Mouse (Mus musculus): ENCODE measurements around the gene C77080. TPM values are rescaled to one million over a fixed set of nuclear protein-coding genes. Genes with fewer than 3 reads are reported as not detected.
A peak's percentile ranks its signal among the peaks of the same experiment; 100 is the strongest.

Gene C77080
- polyA plus RNA-seq, 1 experiment, result 1.9 TPM

- H3K4me1 ChIP-seq (ENCODE audit: control insufficient read depth, insufficient read depth, low read length), result no peaks in the 10 kb centered on the region
- no peak overlapping the region for H3K4me3 ChIP-seq (replicated peaks; ENCODE audit: control insufficient read depth, low read depth, low read length)
- TF ChIP-seq CTCF (IDR thresholded peaks at IDR 0.05; ENCODE audit: control insufficient read depth, insufficient read depth, low read length) (no peak), POLR2A (IDR thresholded peaks at IDR 0.05; ENCODE audit: borderline replicate concordance, control insufficient read depth, low read depth, low read length) (peak; percentile 6; the same call in 1 of the 2 replicates)
- no peak overlapping the region for H3K27ac ChIP-seq (ENCODE audit: control insufficient read depth, insufficient read depth, low read depth, low read length, poor library complexity)
- 84% methylated on average over 16 of the region's 16 CpGs for WGBS
Measured at GRCm38 (mm10) chr4:129293702-129294101, 32.5 kb upstream of the C77080 start.

- H3K4me1 ChIP-seq (ENCODE audit: control insufficient read depth, insufficient read depth, low read length), result no peaks in the 10 kb centered on the region
- 57% methylated on average over 7 of the region's 7 CpGs for WGBS
- TF ChIP-seq CTCF (IDR thresholded peaks at IDR 0.05; ENCODE audit: control insufficient read depth, insufficient read depth, low read length) (no peak), POLR2A (IDR thresholded peaks at IDR 0.05; ENCODE audit: borderline replicate concordance, control insufficient read depth, low read depth, low read length) (no peak)
- H3K4me3 ChIP-seq (replicated peaks; ENCODE audit: control insufficient read depth, low read depth, low read length), result no peak overlapping the region
- no peak overlapping the region for H3K27ac ChIP-seq (ENCODE audit: control insufficient read depth, insufficient read depth, low read depth, low read length, poor library complexity)
Measured at GRCm38 (mm10) chr4:129292831-129293230, 31.6 kb upstream of the C77080 start.

- H3K4me3 ChIP-seq (replicated peaks; ENCODE audit: control insufficient read depth, low read depth, low read length), result no peak overlapping the region
- H3K4me1 ChIP-seq (ENCODE audit: control insufficient read depth, insufficient read depth, low read length), result no peaks in the 10 kb centered on the region; the same call in 1 of the 2 replicates
- no peak overlapping the region for H3K27ac ChIP-seq (ENCODE audit: control insufficient read depth, insufficient read depth, low read depth, low read length, poor library complexity)
- no peak for TF ChIP-seq POLR2A (IDR thresholded peaks at IDR 0.05; ENCODE audit: borderline replicate concordance, control insufficient read depth, low read depth, low read length)
- whole genome bisulfite sequencing, result 87% methylated on average over 8 of the region's 8 CpGs
Measured at GRCm38 (mm10) chr4:129289671-129290070, 28.5 kb upstream of the C77080 start.

- Histone ChIP-seq H3K4me3 (replicated peaks; ENCODE audit: control insufficient read depth, low read depth, low read length) (no peak overlapping the region), H3K27ac (ENCODE audit: control insufficient read depth, insufficient read depth, low read depth, low read length, poor library complexity) (no peak overlapping the region), H3K4me1 (ENCODE audit: control insufficient read depth, insufficient read depth, low read length) (no peaks in the 10 kb centered on the region; the same call in 1 of the 2 replicates)
- TF ChIP-seq POLR2A (IDR thresholded peaks at IDR 0.05; ENCODE audit: borderline replicate concordance, control insufficient read depth, low read depth, low read length) (no peak), CTCF (IDR thresholded peaks at IDR 0.05; ENCODE audit: control insufficient read depth, insufficient read depth, low read length) (no peak)
- 53% methylated on average over 3 of the region's 3 CpGs for WGBS
Measured at GRCm38 (mm10) chr4:129288067-129288466, 26.9 kb upstream of the C77080 start.

- no peak within 1 kb of the TSS for H3K4me3 ChIP-seq (replicated peaks; ENCODE audit: control insufficient read depth, low read depth, low read length)
- TF ChIP-seq POLR2A (IDR thresholded peaks at IDR 0.05; ENCODE audit: borderline replicate concordance, control insufficient read depth, low read depth, low read length), result no peak
- no peak for TF ChIP-seq CTCF (IDR thresholded peaks at IDR 0.05; ENCODE audit: control insufficient read depth, insufficient read depth, low read length)
- 2% methylated on average over 53 of the region's 53 CpGs for WGBS
- no peaks in the 10 kb centered on the region; the same call in 1 of the 2 replicates for H3K4me1 ChIP-seq (ENCODE audit: control insufficient read depth, insufficient read depth, low read length)
- no peak within 1 kb of the TSS for H3K27ac ChIP-seq (ENCODE audit: control insufficient read depth, insufficient read depth, low read depth, low read length, poor library complexity)
Measured at GRCm38 (mm10) chr4:129287472-129287981, 26.3 kb upstream of the C77080 start, which contains the start of gene Sync. TSS of gene Sync (plus strand) at chr4:129287617.

GRCm38 (mm10) chr4:129286683-129287471, 25.7 kb upstream of the C77080 start:
- no peak overlapping the region for H3K4me3 ChIP-seq (replicated peaks; ENCODE audit: control insufficient read depth, low read depth, low read length)
- H3K27ac ChIP-seq (ENCODE audit: control insufficient read depth, insufficient read depth, low read depth, low read length, poor library complexity), result no peak overlapping the region
- no peak for TF ChIP-seq CTCF (IDR thresholded peaks at IDR 0.05; ENCODE audit: control insufficient read depth, insufficient read depth, low read length)
- TF ChIP-seq POLR2A (IDR thresholded peaks at IDR 0.05; ENCODE audit: borderline replicate concordance, control insufficient read depth, low read depth, low read length), result no peak
- 4% methylated on average over 28 of the region's 28 CpGs for WGBS
- no peaks in the 10 kb centered on the region; the same call in 1 of the 2 replicates for H3K4me1 ChIP-seq (ENCODE audit: control insufficient read depth, insufficient read depth, low read length)

GRCm38 (mm10) chr4:129286001-129286682, 24.9 kb upstream of the C77080 start:
- Histone ChIP-seq H3K4me3 (replicated peaks; ENCODE audit: control insufficient read depth, low read depth, low read length) (no peak overlapping the region), H3K27ac (ENCODE audit: control insufficient read depth, insufficient read depth, low read depth, low read length, poor library complexity) (no peak overlapping the region), H3K4me1 (ENCODE audit: control insufficient read depth, insufficient read depth, low read length) (no peaks in the 10 kb centered on the region; the same call in 1 of the 2 replicates)
- WGBS, result 42% methylated on average over 5 of the region's 5 CpGs
- TF ChIP-seq CTCF (IDR thresholded peaks at IDR 0.05; ENCODE audit: control insufficient read depth, insufficient read depth, low read length) (no peak), POLR2A (IDR thresholded peaks at IDR 0.05; ENCODE audit: borderline replicate concordance, control insufficient read depth, low read depth, low read length) (no peak)

- 77% methylated on average over 2 of the region's 2 CpGs for WGBS
- H3K4me3 ChIP-seq (replicated peaks; ENCODE audit: control insufficient read depth, low read depth, low read length), result no peak overlapping the region
- TF ChIP-seq CTCF (IDR thresholded peaks at IDR 0.05; ENCODE audit: control insufficient read depth, insufficient read depth, low read length) (no peak), POLR2A (IDR thresholded peaks at IDR 0.05; ENCODE audit: borderline replicate concordance, control insufficient read depth, low read depth, low read length) (no peak)
Measured at GRCm38 (mm10) chr4:129284685-129285084, 23.5 kb upstream of the C77080 start.

More at GRCm38 (mm10) chr4:129284685-129285084, 23.5 kb upstream of the C77080 start:
- Histone ChIP-seq H3K4me1 (ENCODE audit: control insufficient read depth, insufficient read depth, low read length) (no peaks in the 10 kb centered on the region; the same call in 1 of the 2 replicates), H3K27ac (ENCODE audit: control insufficient read depth, insufficient read depth, low read depth, low read length, poor library complexity) (no peak overlapping the region)
